Mouse (Mus musculus) gastrocnemius, postnatal 10 days (tissue): ENCODE data around the gene Dapp1. TPM values are rescaled to one million over a fixed set of nuclear protein-coding genes. Genes with fewer than 3 reads are reported as not detected.
"Not testable (repeated sequence)": the region's sequence is repeated elsewhere in the genome, so short reads cannot be mapped to it uniquely, and the experiment has no call there.

Experiments used
- DNase-seq: peaks from one replicate; pipeline ENCODE4 v3.0.0; 2021; ENCODE audit warnings: mixed read lengths
- total RNA-seq, 2 experiments: library from RNA; stranded (reverse); gene quantifications; 2 replicates each; pipeline ENCODE4 v1.2.3; 2021

Gene Dapp1
- total RNA-seq, 2 experiments from 2014 or later, result 0.89 to 2.0 TPM

- no peak for DNase-seq
Measured at GRCm38 (mm10) chr3:137989405-137989804, 8.1 kb upstream of the Dapp1 start.

- no peak for DNase-seq
Measured at GRCm38 (mm10) chr3:137980435-137981381, 637 bp downstream of the Dapp1 start.

- no peak for DNase-seq
Measured at GRCm38 (mm10) chr3:137978233-137978632, 3.1 kb downstream of the Dapp1 start.

- no peak for DNase-seq
Measured at GRCm38 (mm10) chr3:137977629-137978041, 3.7 kb downstream of the Dapp1 start.

- DNase-seq, result no peak
Measured at GRCm38 (mm10) chr3:137976943-137977628, 4.3 kb downstream of the Dapp1 start.

- no peak for DNase-seq
Measured at GRCm38 (mm10) chr3:137975856-137976423, 5.4 kb downstream of the Dapp1 start.

GRCm38 (mm10) chr3:137975435-137975834, 5.9 kb downstream of the Dapp1 start:
- no peak for DNase-seq

GRCm38 (mm10) chr3:137974306-137974705, 7.0 kb downstream of the Dapp1 start:
- DNase-seq, result no peak

- no peak for DNase-seq
Measured at GRCm38 (mm10) chr3:137972989-137973388, 8.4 kb downstream of the Dapp1 start.

GRCm38 (mm10) chr3:137972224-137972623, 9.1 kb downstream of the Dapp1 start:
- no peak for DNase-seq

- no peak for DNase-seq
Measured at GRCm38 (mm10) chr3:137969951-137970350, 11.4 kb downstream of the Dapp1 start.

- no peak for DNase-seq
Measured at GRCm38 (mm10) chr3:137968820-137969486, 12.4 kb downstream of the Dapp1 start.

GRCm38 (mm10) chr3:137968105-137968819, 13.1 kb downstream of the Dapp1 start:
- no peak for DNase-seq

- not testable (repeated sequence) for DNase-seq
Measured at GRCm38 (mm10) chr3:137964014-137964413, 17.3 kb downstream of the Dapp1 start.

GRCm38 (mm10) chr3:137963508-137963907, 17.8 kb downstream of the Dapp1 start:
- DNase-seq, result no peak

GRCm38 (mm10) chr3:137961736-137962385, 19.5 kb downstream of the Dapp1 start:
- no peak for DNase-seq

GRCm38 (mm10) chr3:137959456-137959855, 21.9 kb downstream of the Dapp1 start:
- DNase-seq, result no peak

- no peak for DNase-seq
Measured at GRCm38 (mm10) chr3:137958352-137958751, 23.0 kb downstream of the Dapp1 start.

GRCm38 (mm10) chr3:137957864-137958263, 23.5 kb downstream of the Dapp1 start:
- DNase-seq, result no peak

GRCm38 (mm10) chr3:137955560-137956081, 25.7 kb downstream of the Dapp1 start:
- DNase-seq, result no peak
